Mouse (Mus musculus) heart, postnatal 0 days (tissue): ENCODE measurements around the gene Itpkc.

Source experiments
- CTCF ChIP-seq: IDR thresholded peaks from 2 replicates; pipeline ENCODE4 v1.5.1; 2016; ENCODE audit warnings: antibody characterized with exemption, control low read depth, low read depth
- EP300 ChIP-seq: IDR thresholded peaks from 2 replicates; pipeline ENCODE4 v1.6.1; 2016; ENCODE audit warnings: antibody characterized with exemption, low read depth

DNA sequence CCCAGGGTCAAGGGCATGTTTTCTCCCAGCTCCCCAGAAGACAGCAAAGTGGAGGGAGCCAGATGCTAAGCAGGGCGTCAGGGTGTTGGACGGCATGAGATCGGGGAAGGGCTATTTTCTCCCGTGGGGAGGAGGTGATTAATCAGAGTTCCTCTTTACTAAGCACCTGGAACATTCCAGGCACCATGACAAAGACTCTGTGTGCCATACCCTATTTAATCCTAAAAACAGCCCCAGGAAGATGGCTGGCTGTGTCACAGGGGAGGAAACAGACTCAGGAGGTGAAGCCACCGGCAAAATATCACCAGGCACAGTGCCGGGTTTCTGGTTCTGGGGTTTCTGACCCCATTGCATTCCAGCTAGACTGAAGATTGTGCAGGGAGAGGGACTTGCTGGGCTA lies 6.5 kb downstream of the Itpkc start:
- TF ChIP-seq EP300 = no peak
- TF ChIP-seq CTCF = no peak
